Mouse (Mus musculus): ENCODE results near the gene Olfr904. TPM values are rescaled to one million over a fixed set of nuclear protein-coding genes. Genes with fewer than 3 reads are reported as not detected.
"Not testable (repeated sequence)": the region's sequence is repeated elsewhere in the genome, so short reads cannot be mapped to it uniquely, and the experiment has no call there.

Gene Olfr904
- polyA plus RNA-seq (2015; fragmentation: Nextera tagmentation; extraction: Ambion mirVana) = not detected in 2 replicates

- Histone ChIP-seq H3K4me1 (replicated peaks) (no peaks in the 10 kb centered on the region), H3K27ac (no peak within 1 kb of the TSS), H3K9ac (no peak within 1 kb of the TSS), H3K27me3 (no peaks in the 10 kb centered on the region), H3K4me3 (no peak within 1 kb of the TSS), H3K36me3 (no peaks in the 10 kb centered on the region), H3K9me3 (replicated peaks) (no peaks in the 10 kb centered on the region), H3K4me2 (no peak within 1 kb of the TSS)
- no peak for ATAC-seq (replicated peaks; ENCODE audit: insufficient number of reproducible peaks, insufficient read depth, low FRiP score, low read depth)
These were observed at the start of gene Olfr904 for GRCm38 (mm10) chr9:38462844-38463243. TSS of gene Olfr904 (plus strand) at chr9:38463144.

DNA sequence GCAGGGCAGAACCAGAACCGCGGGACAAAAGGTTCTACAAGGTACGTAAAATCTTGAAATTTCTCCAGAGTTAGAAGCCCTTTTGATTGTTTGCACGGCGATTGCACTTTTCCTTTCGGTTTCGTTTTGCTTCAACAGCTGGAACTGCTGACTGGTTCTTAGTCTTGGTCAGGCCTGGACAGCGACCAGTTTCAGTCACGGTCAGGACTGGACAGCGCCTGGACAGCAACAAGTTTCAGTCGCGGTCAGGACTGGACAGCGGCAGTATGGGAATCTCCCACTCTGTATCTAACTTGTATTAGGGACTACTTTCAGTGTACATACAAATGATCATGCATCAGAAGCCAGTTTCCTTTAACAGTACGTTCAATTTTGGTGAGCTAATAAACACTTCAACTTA lies 49.4 kb upstream of the Olfr904 start:
- H3K27me3 ChIP-seq; H3K4me2 ChIP-seq; H3K9ac ChIP-seq; ATAC-seq (replicated peaks; ENCODE audit: insufficient number of reproducible peaks, insufficient read depth, low FRiP score, low read depth); H3K9me3 ChIP-seq (replicated peaks); H3K36me3 ChIP-seq; H3K4me1 ChIP-seq (replicated peaks); H3K4me3 ChIP-seq; H3K27ac ChIP-seq: not testable (repeated sequence)
- 87% methylated on average over 14 of the region's 14 CpGs for WGBS

GRCm38 (mm10) chr9:38423801-38424200 lies 39.1 kb upstream of the Olfr904 start:
- no peaks in the 10 kb centered on the region for H3K4me1 ChIP-seq (replicated peaks)
- no peak overlapping the region for H3K4me3 ChIP-seq
- no peak overlapping the region for H3K27ac ChIP-seq
- H3K9me3 ChIP-seq (replicated peaks) = no peaks in the 10 kb centered on the region
- ATAC-seq (replicated peaks; ENCODE audit: insufficient number of reproducible peaks, insufficient read depth, low FRiP score, low read depth) = no peak
- H3K27me3 ChIP-seq = no peaks in the 10 kb centered on the region
- H3K4me2 ChIP-seq = no peak overlapping the region
- H3K36me3 ChIP-seq = no peaks in the 10 kb centered on the region
- H3K9ac ChIP-seq = no peak overlapping the region

GRCm38 (mm10) chr9:38427026-38427425 lies 35.9 kb upstream of the Olfr904 start:
- ATAC-seq (replicated peaks; ENCODE audit: insufficient number of reproducible peaks, insufficient read depth, low FRiP score, low read depth) = no peak
- H3K27ac ChIP-seq = no peak overlapping the region
- H3K4me3 ChIP-seq = no peak overlapping the region
- no peak overlapping the region for H3K9ac ChIP-seq
- H3K9me3 ChIP-seq (replicated peaks) = no peaks in the 10 kb centered on the region
- 38% methylated on average over 1 of the region's 1 CpGs for WGBS
- no peaks in the 10 kb centered on the region for H3K27me3 ChIP-seq
- H3K36me3 ChIP-seq = no peaks in the 10 kb centered on the region
- H3K4me2 ChIP-seq = no peak overlapping the region
- H3K4me1 ChIP-seq (replicated peaks) = no peaks in the 10 kb centered on the region

GRCm38 (mm10) chr9:38429155-38429554 lies 33.8 kb upstream of the Olfr904 start, which contains the start of gene Olfr901:
TSS of gene Olfr901 (plus strand) at chr9:38429455.
- H3K4me2 ChIP-seq = no peak within 1 kb of the TSS
- H3K27me3 ChIP-seq = no peaks in the 10 kb centered on the region
- WGBS = 67% methylated on average over 1 of the region's 1 CpGs
- no peak within 1 kb of the TSS for H3K27ac ChIP-seq
- H3K36me3 ChIP-seq = no peaks in the 10 kb centered on the region
- H3K4me1 ChIP-seq (replicated peaks) = no peaks in the 10 kb centered on the region
- no peak for ATAC-seq (replicated peaks; ENCODE audit: insufficient number of reproducible peaks, insufficient read depth, low FRiP score, low read depth)
- H3K9ac ChIP-seq = no peak within 1 kb of the TSS
- H3K4me3 ChIP-seq = no peak within 1 kb of the TSS
- H3K9me3 ChIP-seq (replicated peaks) = no peaks in the 10 kb centered on the region

GRCm38 (mm10) chr9:38447352-38447751 lies 15.6 kb upstream of the Olfr904 start, which contains the start of gene Olfr902:
TSS of gene Olfr902 (plus strand) at chr9:38447652.
- no peak for ATAC-seq (replicated peaks; ENCODE audit: insufficient number of reproducible peaks, insufficient read depth, low FRiP score, low read depth)
- H3K27ac ChIP-seq = no peak within 1 kb of the TSS
- H3K27me3 ChIP-seq = no peaks in the 10 kb centered on the region
- H3K36me3 ChIP-seq = no peaks in the 10 kb centered on the region
- no peak within 1 kb of the TSS for H3K9ac ChIP-seq
- H3K4me3 ChIP-seq = no peak within 1 kb of the TSS
- no peak within 1 kb of the TSS for H3K4me2 ChIP-seq
- WGBS = 86% methylated on average over 5 of the region's 5 CpGs
- no peaks in the 10 kb centered on the region for H3K4me1 ChIP-seq (replicated peaks)
- no peaks in the 10 kb centered on the region for H3K9me3 ChIP-seq (replicated peaks)

GRCm38 (mm10) chr9:38470807-38471206 lies 7.9 kb downstream of the Olfr904 start, which contains the start of gene Olfr905:
TSS of gene Olfr905 (plus strand) at chr9:38471107.
- H3K9me3 ChIP-seq (replicated peaks) = no peaks in the 10 kb centered on the region
- H3K27me3 ChIP-seq = no peaks in the 10 kb centered on the region
- no peaks in the 10 kb centered on the region for H3K4me1 ChIP-seq (replicated peaks)
- H3K36me3 ChIP-seq = no peaks in the 10 kb centered on the region
- no peak within 1 kb of the TSS for H3K27ac ChIP-seq
- no peak within 1 kb of the TSS for H3K9ac ChIP-seq
- no peak for ATAC-seq (replicated peaks; ENCODE audit: insufficient number of reproducible peaks, insufficient read depth, low FRiP score, low read depth)
- no peak within 1 kb of the TSS for H3K4me3 ChIP-seq
- H3K4me2 ChIP-seq = no peak within 1 kb of the TSS

GRCm38 (mm10) chr9:38486785-38487184 lies 23.8 kb downstream of the Olfr904 start, which contains the start of gene Olfr906:
TSS of gene Olfr906 (plus strand) at chr9:38487085.
- H3K9me3 ChIP-seq (replicated peaks) = no peaks in the 10 kb centered on the region
- H3K4me3 ChIP-seq = no peak within 1 kb of the TSS
- H3K36me3 ChIP-seq = no peaks in the 10 kb centered on the region
- no peaks in the 10 kb centered on the region for H3K27me3 ChIP-seq
- no peak within 1 kb of the TSS for H3K9ac ChIP-seq
- WGBS = 72% methylated on average over 3 of the region's 3 CpGs
- no peak for ATAC-seq (replicated peaks; ENCODE audit: insufficient number of reproducible peaks, insufficient read depth, low FRiP score, low read depth)
- no peaks in the 10 kb centered on the region for H3K4me1 ChIP-seq (replicated peaks)
- H3K27ac ChIP-seq = no peak within 1 kb of the TSS
- H3K4me2 ChIP-seq = no peak within 1 kb of the TSS

GRCm38 (mm10) chr9:38495501-38495900 lies 32.6 kb downstream of the Olfr904 start, which contains the start of gene Olfr907:
TSS of gene Olfr907 (plus strand) at chr9:38495801.
- Histone ChIP-seq H3K36me3 (no peaks in the 10 kb centered on the region), H3K9me3 (replicated peaks) (no peaks in the 10 kb centered on the region), H3K4me3 (no peak within 1 kb of the TSS), H3K27ac (no peak within 1 kb of the TSS), H3K4me2 (no peak within 1 kb of the TSS), H3K27me3 (no peaks in the 10 kb centered on the region), H3K4me1 (replicated peaks) (no peaks in the 10 kb centered on the region), H3K9ac (no peak within 1 kb of the TSS)
- WGBS = 71% methylated on average over 2 of the region's 2 CpGs
- no peak for ATAC-seq (replicated peaks; ENCODE audit: insufficient number of reproducible peaks, insufficient read depth, low FRiP score, low read depth)

DNA sequence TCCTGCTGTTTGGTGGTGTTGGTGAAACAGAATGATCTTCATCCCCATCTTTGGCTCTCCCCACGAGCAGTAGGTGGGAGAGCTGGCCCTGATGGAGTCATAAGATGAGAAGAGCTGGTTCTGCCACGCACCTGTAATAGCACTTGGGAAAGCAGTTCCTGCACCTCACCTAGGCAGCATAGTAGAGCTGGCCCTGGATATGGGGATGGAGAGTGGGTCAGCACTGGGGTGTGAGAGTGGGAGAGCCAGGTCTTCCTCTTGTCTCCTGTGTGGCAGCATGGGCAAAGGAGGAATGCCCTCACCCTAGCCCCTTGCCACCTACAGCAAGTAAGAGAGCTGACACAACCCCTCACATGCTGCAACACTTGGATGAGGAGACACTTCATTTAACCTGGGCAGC lies 49.4 kb downstream of the Olfr904 start:
- WGBS = 69% methylated on average over 2 of the region's 2 CpGs

More for the DNA sequence above, 49.4 kb downstream of the Olfr904 start:
- Histone ChIP-seq H3K9ac (no peak overlapping the region), H3K9me3 (replicated peaks) (no peaks in the 10 kb centered on the region), H3K27me3 (no peaks in the 10 kb centered on the region), H3K36me3 (no peaks in the 10 kb centered on the region), H3K4me3 (no peak overlapping the region), H3K27ac (no peak overlapping the region), H3K4me1 (replicated peaks) (no peaks in the 10 kb centered on the region), H3K4me2 (no peak overlapping the region)
- no peak for ATAC-seq (replicated peaks; ENCODE audit: insufficient number of reproducible peaks, insufficient read depth, low FRiP score, low read depth)

All from heart, embryonic 15.5 days (tissue).